Comparison of ENCODE assay signal across 23 mouse cellular contexts in genomic region chr2:11044727-11045274, GRCm38 (mm10).
A peak's percentile ranks its signal among the peaks of the same experiment; 100 is the strongest.
DNase-seq lines count a peak whose midpoint lies in the region; ATAC-seq and TF ChIP-seq lines count a peak whose summit lies in the region.
"Had no signal": no experiment of that assay in that cellular context is flagged by ENCODE, and none has a peak within 500 bp of the region (broad histone marks: within the 10 kb centered on the region; RNA-seq: fewer than 3 reads in every experiment).

No protein-coding gene starts in this region.

- no peak for TF ChIP-seq CTCF in brain, embryonic 14.5 days (IDR thresholded peaks at IDR 0.05; ENCODE audit: borderline replicate concordance, extremely low read depth, insufficient read depth, insufficient read length)

- H3K9ac ChIP-seq in forebrain, embryonic 11.5 days (ENCODE audit: low read length), result no peak overlapping the region
- no peak overlapping the region for H3K9ac ChIP-seq in forebrain, embryonic 15.5 days (replicated peaks)
- H3K9ac ChIP-seq: embryonic facial prominence, embryonic 12.5 days; heart, embryonic 15.5 days; hindbrain, embryonic 13.5 days; intestine, embryonic 15.5 days had no signal

- no peak for TF ChIP-seq POLR2A in brain, embryonic 14.5 days (IDR thresholded peaks at IDR 0.05; ENCODE audit: borderline replicate concordance, extremely low read depth, insufficient read depth, insufficient read length, poor library complexity, severe bottlenecking)

- no peaks in the 10 kb centered on the region for H3K36me3 ChIP-seq in forebrain, embryonic 11.5 days (ENCODE audit: control insufficient read depth, insufficient read depth, low read length)
- H3K36me3 ChIP-seq in forebrain, embryonic 10.5 days (replicated peaks), result no peaks in the 10 kb centered on the region
- H3K36me3 ChIP-seq in forebrain, embryonic 15.5 days, result no peaks in the 10 kb centered on the region
- H3K36me3 ChIP-seq: embryonic facial prominence, embryonic 12.5 days; heart, embryonic 15.5 days; hindbrain, embryonic 13.5 days; intestine, embryonic 15.5 days had no signal

- H3K4me2 ChIP-seq in forebrain, embryonic 11.5 days (ENCODE audit: low read depth, low read length, severe bottlenecking), result no peak overlapping the region
- H3K4me2 ChIP-seq in forebrain, embryonic 15.5 days (replicated peaks), result no peak overlapping the region
- H3K4me2 ChIP-seq: embryonic facial prominence, embryonic 12.5 days; heart, embryonic 11.5 days; heart, embryonic 15.5 days; hindbrain, embryonic 13.5 days; intestine, embryonic 15.5 days had no signal

- H3K27ac ChIP-seq in forebrain, embryonic 11.5 days (ENCODE audit: low read depth, low read length), result no peak overlapping the region
- H3K27ac ChIP-seq in forebrain, embryonic 10.5 days, result no peak overlapping the region
- H3K27ac ChIP-seq in forebrain, embryonic 15.5 days (replicated peaks), result no peak overlapping the region
- H3K27ac ChIP-seq: embryonic facial prominence, embryonic 12.5 days; heart, adult 2 months; heart, embryonic 15.5 days; hindbrain, embryonic 13.5 days; intestine, embryonic 15.5 days had no signal

- no peaks in the 10 kb centered on the region for H3K27me3 ChIP-seq in forebrain, embryonic 11.5 days (ENCODE audit: control insufficient read depth, insufficient read depth, low read length)
- no peaks in the 10 kb centered on the region for H3K27me3 ChIP-seq in forebrain, embryonic 10.5 days (ENCODE audit: poor library complexity, severe bottlenecking)
- H3K27me3 ChIP-seq in forebrain, embryonic 15.5 days, result no peaks in the 10 kb centered on the region
- H3K27me3 ChIP-seq: embryonic facial prominence, embryonic 12.5 days; heart, embryonic 15.5 days; intestine, embryonic 15.5 days; Patski had no signal

- WGBS in forebrain, embryonic 11.5 days, result 39% methylated on average over 3 of the region's 3 CpGs
- WGBS in forebrain, embryonic 10.5 days, result 68% methylated on average over 3 of the region's 3 CpGs
- WGBS in forebrain, embryonic 15.5 days, result 12% methylated on average over 3 of the region's 3 CpGs

- ATAC-seq in forebrain, embryonic 11.5 days (replicated peaks; ENCODE audit: low FRiP score), result peak; percentile 85
- peak; percentile 88 for ATAC-seq in forebrain, embryonic 15.5 days (replicated peaks)
- ATAC-seq: CD4-positive, CD25-positive, alpha-beta regulatory T cell, adult 4 months; intestine, embryonic 15.5 days; Patski had no signal

- H3K4me1 ChIP-seq in forebrain, embryonic 11.5 days (replicated peaks; ENCODE audit: control insufficient read depth, insufficient read depth, low read length), result no peaks in the 10 kb centered on the region
- H3K4me1 ChIP-seq in forebrain, embryonic 10.5 days, result no peaks in the 10 kb centered on the region
- no peaks in the 10 kb centered on the region for H3K4me1 ChIP-seq in forebrain, embryonic 15.5 days
- H3K4me1 ChIP-seq: embryonic facial prominence, embryonic 12.5 days; heart, embryonic 15.5 days; hindbrain, embryonic 13.5 days; intestine, embryonic 15.5 days had no signal

- H3K9me3 ChIP-seq in forebrain, embryonic 11.5 days (ENCODE audit: control insufficient read depth, low read length), result no peaks in the 10 kb centered on the region; the same call in 1 of the 2 replicates
- H3K9me3 ChIP-seq in forebrain, embryonic 10.5 days, result peaks cover 3% of the 10 kb centered on the region; the same call in 1 of the 2 replicates
- no peaks in the 10 kb centered on the region for H3K9me3 ChIP-seq in forebrain, embryonic 15.5 days
- H3K9me3 ChIP-seq: embryonic facial prominence, embryonic 12.5 days; heart, embryonic 15.5 days; hindbrain, embryonic 13.5 days; intestine, embryonic 15.5 days had no signal

- DNase-seq in forebrain, embryonic 11.5 days (ENCODE audit: low spot score), result no peak
- no peak for DNase-seq in forebrain, embryonic 10.5 days (ENCODE audit: extremely low spot score, low spot score)
- peak; percentile 89 for DNase-seq in brain, embryonic 14.5 days (ENCODE audit: low read depth)
- DNase-seq in kidney, postnatal 14 days, result no peak
- DNase-seq in adrenal gland, postnatal 4 days (ENCODE audit: low spot score in 2 of 2), result no peak
- DNase-seq in urinary bladder, adult 2 months (ENCODE audit: low spot score), result no peak
- DNase-seq: adrenal gland, adult 8-10 months; adrenal gland, postnatal 36 days; B cell, adult 2 months; cerebellum, adult 11-12 months; cerebellum, adult 9-10 months; cerebellum, postnatal 25 days; heart, adult 2 months; heart, postnatal 14 days; kidney, adult 18-20 months had no signal

- no peak overlapping the region for H3K4me3 ChIP-seq in forebrain, embryonic 11.5 days (ENCODE audit: low read depth, low read length)
- H3K4me3 ChIP-seq in forebrain, embryonic 10.5 days, result no peak overlapping the region
- no peak overlapping the region for H3K4me3 ChIP-seq in forebrain, embryonic 15.5 days
- H3K4me3 ChIP-seq: embryonic facial prominence, embryonic 12.5 days; heart, adult 2 months; heart, embryonic 15.5 days; hindbrain, embryonic 13.5 days; intestine, embryonic 15.5 days had no signal
